Mouse (Mus musculus) stomach, postnatal 0 days (tissue): Measurements from ENCODE around the gene Thap2. TPM values are rescaled to one million over a fixed set of nuclear protein-coding genes. Genes with fewer than 3 reads are reported as not detected.

ENCODE experiments used
- ATAC-seq: fragments of 200-750 bp; cut with Nextera tagmentation; 2 replicates; pipeline ENCODE4 v1.8.0; 2017; ENCODE audit not compliant: low FRiP score, low TSS enrichment
- DNase-seq: peaks from one replicate; pipeline ENCODE4 v3.0.0-alpha.2; 2016; ENCODE audit warnings: low spot score
- H3K27ac ChIP-seq: fragments of 300-500 bp; sonication (generic); replicated peaks from 2 replicates; pipeline ENCODE4 v1.5.1; 2014; ENCODE audit warnings: mild to moderate bottlenecking, control low read depth
- H3K27me3 ChIP-seq: fragments of 300-500 bp; sonication (generic); 2 replicates; pipeline ENCODE4 v1.6.1; 2014; ENCODE audit warnings: low read length; ENCODE audit not compliant: control insufficient read depth, insufficient read depth
- H3K36me3 ChIP-seq: fragments of 300-500 bp; sonication (generic); 2 replicates; pipeline ENCODE4 v1.6.1; 2014; ENCODE audit warnings: low read length, mixed read lengths; ENCODE audit not compliant: control insufficient read depth, insufficient read depth
- H3K4me1 ChIP-seq: fragments of 300-500 bp; sonication (generic); replicated peaks from 2 replicates; pipeline ENCODE4 v1.6.1; 2014; ENCODE audit warnings: antibody characterized with exemption; ENCODE audit not compliant: control insufficient read depth, insufficient read depth
- H3K4me2 ChIP-seq: fragments of 300-500 bp; sonication (generic); replicated peaks from 2 replicates; pipeline ENCODE4 v1.6.1; 2014; ENCODE audit warnings: low read depth, mild to moderate bottlenecking, control low read depth, moderate library complexity
- H3K4me3 ChIP-seq: fragments of 300-500 bp; sonication (generic); 2 replicates; pipeline ENCODE4 v1.5.1; 2014; ENCODE audit warnings: low read depth, low read length, control low read depth
- H3K9ac ChIP-seq: fragments of 300-500 bp; sonication (generic); 2 replicates; pipeline ENCODE4 v1.6.1; 2014; ENCODE audit warnings: mild to moderate bottlenecking, low read length, control low read depth, mixed read lengths
- H3K9me3 ChIP-seq: fragments of 300-500 bp; sonication (generic); 2 replicates; pipeline ENCODE4 v1.6.1; 2016; ENCODE audit warnings: low read length; ENCODE audit not compliant: control insufficient read depth
- CTCF ChIP-seq: IDR thresholded peaks from 2 replicates; pipeline ENCODE4 v1.5.1; 2016; ENCODE audit warnings: antibody characterized with exemption, low read depth, mild to moderate bottlenecking, moderate library complexity
- EP300 ChIP-seq: optimal IDR thresholded peaks from 2 replicates; pipeline ENCODE3; 2016; ENCODE audit warnings: antibody characterized with exemption
- WGBS: fragments of 180-500 bp; shearing (Covaris S2); extraction: QIAGEN DNeasy Blood & Tissue Kit; methylation state at CpG from one replicate; pipeline ENCODE4 v1.1.7; 2014; 5-methylcytosine and 5-hydroxymethylcytosine counted together
- polyA plus RNA-seq: library from polyadenylated mRNA; unstranded; fragments of >200 nt; fragmentation: Nextera tagmentation; extraction: Ambion mirVana; gene quantifications from 2 replicates; pipeline ENCODE4 v1.2.1, GENCODE M21; 2015

The Thap2 gene
- polyA plus RNA-seq, 1 experiment from 2014 or later, result 13.7 TPM

DNA sequence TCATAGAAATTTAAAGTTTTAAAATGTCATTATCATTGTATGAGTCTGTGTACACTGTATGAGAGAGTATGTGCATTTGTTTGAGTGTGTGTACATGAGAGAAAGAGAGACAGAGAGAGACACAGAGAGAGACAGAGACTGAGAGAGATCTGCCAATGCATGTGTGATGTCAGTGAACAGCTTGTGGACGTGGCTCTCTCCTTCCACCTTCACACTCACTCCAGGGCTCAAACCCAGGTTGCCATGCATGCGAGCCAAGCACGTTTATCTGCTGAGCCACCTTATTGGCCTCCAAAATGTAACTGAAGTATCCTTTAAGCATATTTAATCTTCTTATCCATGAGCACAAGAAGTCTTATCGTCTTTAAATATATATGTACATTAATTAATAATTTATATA, 47.3 kb downstream of the Thap2 start:
- 78% methylated on average over 4 of the region's 4 CpGs for WGBS
- Histone ChIP-seq H3K36me3 (no peaks in the 10 kb centered on the region), H3K27me3 (no peaks in the 10 kb centered on the region), H3K9me3 (no peaks in the 10 kb centered on the region), H3K27ac (no peak overlapping the region), H3K9ac (no peak overlapping the region), H3K4me3 (no peak overlapping the region), H3K4me1 (no peaks in the 10 kb centered on the region), H3K4me2 (no peak overlapping the region)
- TF ChIP-seq EP300, result no peak
- no peak for TF ChIP-seq CTCF
- ATAC-seq, result no peak
- no peak for DNase-seq

DNA sequence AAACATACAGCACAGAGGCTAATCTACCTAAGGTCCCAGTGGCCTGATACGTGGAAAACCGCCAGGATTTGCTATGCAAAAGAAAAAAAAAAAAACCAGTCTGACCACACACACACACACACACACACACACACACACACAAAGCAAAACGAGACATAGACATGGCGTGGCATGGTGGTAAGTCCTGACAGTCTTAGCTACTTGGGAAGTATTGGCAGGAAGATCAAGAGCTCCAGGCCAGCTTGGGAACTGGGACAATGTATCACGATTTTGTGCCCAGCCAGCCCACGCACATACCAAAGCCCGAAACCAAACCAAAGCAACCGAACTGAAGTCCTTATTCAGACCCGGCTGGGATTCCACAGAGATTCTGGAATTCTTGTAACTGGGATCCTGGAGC, 50.7 kb downstream of the Thap2 start:
- DNase-seq, result no peak
- H3K4me1 ChIP-seq, result no peaks in the 10 kb centered on the region
- WGBS, result 55% methylated on average over 9 of the region's 9 CpGs
- TF ChIP-seq CTCF (no peak), EP300 (no peak)
- H3K27me3 ChIP-seq, result no peaks in the 10 kb centered on the region
- H3K4me3 ChIP-seq, result no peak overlapping the region
- no peak overlapping the region for H3K27ac ChIP-seq
- no peaks in the 10 kb centered on the region for H3K9me3 ChIP-seq
- no peaks in the 10 kb centered on the region for H3K36me3 ChIP-seq
- H3K9ac ChIP-seq, result no peak overlapping the region
- no peak overlapping the region for H3K4me2 ChIP-seq
- no peak for ATAC-seq

DNA sequence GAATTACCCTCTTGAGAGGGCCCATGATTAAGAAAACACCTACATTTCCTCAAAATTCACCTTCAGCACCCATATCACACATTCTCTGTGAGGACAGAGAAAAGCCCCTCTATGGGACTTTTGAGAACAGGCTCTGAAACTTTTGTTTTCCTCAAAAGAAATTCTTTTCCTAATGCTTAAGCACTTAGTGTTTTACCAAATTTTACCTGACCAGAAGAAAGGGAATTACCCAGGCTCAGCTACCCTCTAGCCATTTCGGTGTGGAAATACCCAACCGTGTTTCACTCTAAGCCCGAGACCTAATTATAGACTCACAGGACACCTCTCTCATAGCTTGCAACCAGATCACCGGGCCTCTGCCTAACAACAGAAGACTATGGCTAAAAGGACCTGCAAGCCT, 51.2 kb downstream of the Thap2 start:
- ATAC-seq (no peak), DNase-seq (no peak)
- H3K9me3 ChIP-seq, result no peaks in the 10 kb centered on the region
- H3K4me3 ChIP-seq, result no peak overlapping the region
- no peak overlapping the region for H3K4me2 ChIP-seq
- TF ChIP-seq EP300, result no peak
- TF ChIP-seq CTCF, result no peak
- H3K36me3 ChIP-seq, result no peaks in the 10 kb centered on the region
- no peaks in the 10 kb centered on the region for H3K27me3 ChIP-seq
- H3K4me1 ChIP-seq, result no peaks in the 10 kb centered on the region
- H3K27ac ChIP-seq, result no peak overlapping the region
- H3K9ac ChIP-seq, result no peak overlapping the region
- 78% methylated on average over 4 of the region's 4 CpGs for WGBS

DNA sequence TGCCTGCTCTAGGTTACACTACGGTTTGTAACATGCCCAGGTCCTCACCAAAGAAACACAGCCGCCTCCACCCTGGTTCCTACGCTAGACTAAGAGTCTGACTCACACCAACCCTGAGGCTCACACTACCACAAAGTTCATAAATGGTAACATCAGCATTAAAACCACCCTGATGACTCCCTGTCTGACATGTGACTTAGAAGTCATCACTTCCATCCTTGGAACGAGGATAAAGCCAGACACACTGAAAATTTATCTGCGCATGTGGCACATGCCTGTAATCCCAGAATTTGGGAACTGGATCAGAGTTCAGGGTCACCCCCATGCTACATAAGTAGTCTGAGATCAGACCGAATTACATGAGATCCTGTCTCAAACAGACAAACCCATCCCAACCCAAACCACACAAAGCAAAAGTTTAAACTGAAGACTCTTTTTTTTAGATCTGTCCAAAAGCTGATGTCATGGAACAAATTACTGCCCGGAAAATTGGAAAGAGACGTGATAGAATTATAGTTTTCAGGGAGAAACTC, 51.8 kb downstream of the Thap2 start:
- Histone ChIP-seq H3K4me3 (no peak overlapping the region), H3K9ac (no peak overlapping the region), H3K36me3 (no peaks in the 10 kb centered on the region), H3K9me3 (no peaks in the 10 kb centered on the region), H3K4me2 (no peak overlapping the region), H3K4me1 (no peaks in the 10 kb centered on the region), H3K27ac (no peak overlapping the region), H3K27me3 (no peaks in the 10 kb centered on the region)
- WGBS, result 67% methylated on average over 8 of the region's 8 CpGs
- DNase-seq (no peak), ATAC-seq (peak; percentile 51; the same call in 1 of the 2 replicates)
- TF ChIP-seq CTCF (no peak), EP300 (no peak)

DNA sequence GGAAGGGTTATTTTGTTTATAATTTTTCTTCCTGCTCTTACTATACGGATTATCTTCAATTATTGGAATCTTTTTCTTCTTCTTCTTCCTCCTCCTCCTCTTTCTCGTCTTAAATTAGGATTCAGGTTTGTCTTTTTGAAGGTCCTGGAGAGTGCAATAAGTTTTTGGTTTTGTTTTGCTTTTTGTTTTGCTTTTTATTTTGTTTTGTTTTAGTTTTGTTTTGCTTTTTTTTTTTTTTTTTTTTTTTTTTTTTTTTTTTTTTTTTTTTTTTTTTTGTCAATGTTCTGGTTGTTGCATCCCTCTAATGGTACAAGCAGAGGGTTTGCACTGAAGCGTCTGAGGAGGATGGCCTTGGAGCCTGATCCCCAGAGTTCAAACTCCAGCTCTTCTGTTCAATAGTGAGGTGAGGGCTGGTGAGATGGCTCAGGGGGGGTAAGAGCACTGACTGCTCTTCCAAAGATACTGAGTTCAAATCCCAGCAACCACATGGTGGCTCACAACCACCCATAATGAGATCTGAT, 55.2 kb downstream of the Thap2 start:
- WGBS, result 68% methylated on average over 3 of the region's 3 CpGs
- Histone ChIP-seq H3K4me2 (no peak overlapping the region), H3K9me3 (no peaks in the 10 kb centered on the region), H3K4me3 (no peak overlapping the region), H3K9ac (no peak overlapping the region), H3K4me1 (no peaks in the 10 kb centered on the region), H3K27ac (no peak overlapping the region), H3K27me3 (no peaks in the 10 kb centered on the region), H3K36me3 (no peaks in the 10 kb centered on the region)
- TF ChIP-seq CTCF, result no peak
- no peak for TF ChIP-seq EP300
- no peak for ATAC-seq
- DNase-seq, result no peak

DNA sequence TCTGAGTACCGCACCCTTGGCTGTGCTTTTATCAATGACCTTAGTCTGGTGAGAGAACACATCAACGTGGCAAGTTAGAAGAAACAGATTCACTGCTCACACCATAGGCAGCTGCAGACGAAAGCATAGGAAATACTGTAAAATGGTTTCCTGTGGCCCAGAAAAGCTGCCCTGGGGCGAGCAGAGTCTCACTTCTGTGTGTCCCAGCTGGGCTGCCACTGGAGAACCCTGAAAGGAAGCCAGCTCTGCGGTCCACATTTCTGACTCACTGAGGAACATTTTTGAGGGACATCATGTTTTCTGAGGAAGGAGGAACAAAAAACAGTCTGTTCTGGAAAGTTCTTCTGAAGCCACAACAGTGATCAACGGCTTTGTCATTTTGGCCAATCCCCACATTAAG, 55.7 kb downstream of the Thap2 start:
- DNase-seq (no peak), ATAC-seq (no peak)
- no peak overlapping the region for H3K4me2 ChIP-seq
- TF ChIP-seq CTCF, result no peak
- TF ChIP-seq EP300, result no peak
- H3K9me3 ChIP-seq, result no peaks in the 10 kb centered on the region
- H3K4me3 ChIP-seq, result no peak overlapping the region
- 57% methylated on average over 6 of the region's 6 CpGs for WGBS
- no peak overlapping the region for H3K27ac ChIP-seq
- no peaks in the 10 kb centered on the region for H3K36me3 ChIP-seq
- H3K27me3 ChIP-seq, result no peaks in the 10 kb centered on the region
- H3K4me1 ChIP-seq, result no peaks in the 10 kb centered on the region
- no peak overlapping the region for H3K9ac ChIP-seq
